Mouse (Mus musculus): ENCODE results near the gene Gdf9.

The Gdf9 gene

DNA sequence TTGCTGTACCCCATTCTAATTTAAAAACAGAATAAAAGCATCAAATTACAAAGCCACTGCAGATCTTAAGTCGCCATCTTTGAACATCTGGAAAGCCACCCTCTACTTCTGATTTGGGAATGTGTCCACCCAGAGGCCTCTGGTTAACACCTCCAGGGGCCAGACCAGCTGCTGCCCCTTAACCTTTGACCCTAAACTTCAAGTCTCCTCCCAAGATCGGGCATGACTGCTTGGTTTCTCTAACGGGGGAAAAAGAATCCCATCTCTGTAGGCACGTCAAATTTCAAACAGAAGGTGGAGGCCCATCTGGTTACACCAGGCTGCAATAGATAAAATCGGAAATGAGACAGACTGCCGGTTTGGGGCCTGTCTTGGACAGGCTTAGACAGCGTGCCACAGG lies 47.0 kb downstream of the Gdf9 start:
- DNase-seq (ENCODE audit: low read depth, low spot score), result no peak

GRCm38 (mm10) chr11:53478383-53479170 lies 47.8 kb downstream of the Gdf9 start:
- DNase-seq (ENCODE audit: low read depth, low spot score), result no peak

DNA sequence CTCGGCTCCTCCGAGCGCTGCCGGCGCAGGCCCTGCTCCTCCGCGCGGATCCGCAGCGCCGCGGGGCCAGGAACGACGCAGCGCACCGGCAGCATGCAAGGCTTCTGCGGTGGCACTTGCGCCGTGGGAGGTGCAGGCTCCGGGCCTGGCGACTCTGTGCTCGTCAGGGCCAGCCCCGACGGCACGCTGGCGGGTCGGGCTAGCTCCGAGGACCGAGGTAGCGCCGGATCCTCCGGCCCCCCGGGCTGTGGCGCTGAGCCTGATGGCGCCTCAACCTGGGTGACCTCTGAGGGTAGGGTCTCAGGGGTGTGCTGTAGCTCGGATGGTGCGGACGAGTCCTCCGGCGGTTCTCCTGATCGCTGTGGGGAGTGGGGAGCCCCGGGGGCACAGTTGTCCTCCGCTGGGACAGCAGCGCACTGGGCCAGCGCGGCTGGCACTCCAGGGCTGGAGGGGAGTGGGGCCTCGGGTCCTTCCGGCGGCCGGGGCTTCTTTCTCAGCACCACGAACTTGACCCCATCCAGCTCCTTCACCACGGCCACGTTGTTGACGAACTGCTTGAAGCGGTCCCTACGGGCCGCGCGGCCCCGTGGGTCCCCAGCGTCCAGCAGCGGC lies 48.5 kb downstream of the Gdf9 start:
- no peak for DNase-seq (ENCODE audit: low read depth, low spot score)

DNA sequence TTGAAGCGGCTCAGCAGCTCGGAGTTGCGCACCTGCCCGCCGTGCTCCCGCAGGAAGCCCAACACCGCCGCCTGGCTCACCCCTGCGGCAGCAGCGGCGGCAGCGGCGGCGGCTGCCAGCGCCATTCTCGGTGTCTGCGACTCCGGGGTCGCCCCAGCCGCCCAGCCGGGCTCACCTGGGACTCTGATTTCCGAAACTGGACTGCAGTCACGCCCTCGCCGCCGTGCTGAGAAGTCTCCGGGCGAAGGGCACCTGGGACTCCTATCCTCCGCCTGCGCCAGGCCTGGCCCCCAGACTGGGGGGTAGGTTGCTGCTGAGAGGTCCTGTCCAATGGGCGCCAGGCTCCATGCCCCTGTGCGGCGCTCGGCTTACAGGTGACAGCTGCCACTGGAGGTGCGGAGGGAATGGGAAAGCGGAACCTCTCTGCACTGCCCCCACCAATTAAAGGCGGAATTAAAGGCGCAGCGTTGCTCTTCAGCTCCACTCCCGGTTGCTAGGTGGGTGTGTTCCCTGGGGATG lies 49.0 kb downstream of the Gdf9 start, which contains the start of the genes Gm9945 and Sowaha:
Gene Gm9945 (plus strand): TSS at position 384 of the 519 bp plus-strand sequence.
Gene Sowaha (minus strand): TSS at position 492 of the 519 bp plus-strand sequence.
- no peak for DNase-seq (ENCODE audit: low read depth, low spot score)

- DNase-seq (ENCODE audit: low read depth, low spot score), result no peak
Observed at GRCm38 (mm10) chr11:53481088-53481730, 50.4 kb downstream of the Gdf9 start.

- no peak for DNase-seq (ENCODE audit: low read depth, low spot score)
Observed at GRCm38 (mm10) chr11:53483159-53483891, 52.5 kb downstream of the Gdf9 start.

DNA sequence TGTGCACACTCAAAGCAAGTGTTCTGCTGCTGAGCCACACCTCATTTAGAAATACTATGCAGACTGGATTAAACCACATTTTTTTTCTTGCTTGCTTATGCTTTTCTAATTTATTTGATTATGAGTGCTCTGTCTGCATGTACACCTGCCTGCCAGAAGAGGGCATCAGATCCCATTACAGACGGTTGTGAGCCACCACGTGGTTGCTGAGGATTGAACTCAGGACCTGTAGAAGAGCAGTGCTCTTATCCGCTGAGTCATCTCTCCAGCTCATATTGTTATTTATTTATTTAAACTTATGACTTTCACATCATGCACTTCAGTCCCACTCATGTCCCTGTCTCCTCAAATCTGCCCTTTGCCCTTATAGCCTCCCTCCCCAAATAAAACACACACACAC lies 54.9 kb downstream of the Gdf9 start:
- DNase-seq (ENCODE audit: low read depth, low spot score), result peak; percentile 49

- DNase-seq (ENCODE audit: low read depth, low spot score), result no peak
Observed at GRCm38 (mm10) chr11:53486351-53486750, 55.5 kb downstream of the Gdf9 start.

- peak; percentile 46 for DNase-seq (ENCODE audit: low read depth, low spot score)
Observed at GRCm38 (mm10) chr11:53486822-53487594, 56.2 kb downstream of the Gdf9 start.

Data from A20 (cell line).